Mouse (Mus musculus): ENCODE measurements around the gene Wipf3. TPM values are rescaled to one million over a fixed set of nuclear protein-coding genes. Genes with fewer than 3 reads are reported as not detected.

Wipf3 gene
- polyA plus RNA-seq, 1 experiment from 2014 or later = 4.4 TPM

DNA sequence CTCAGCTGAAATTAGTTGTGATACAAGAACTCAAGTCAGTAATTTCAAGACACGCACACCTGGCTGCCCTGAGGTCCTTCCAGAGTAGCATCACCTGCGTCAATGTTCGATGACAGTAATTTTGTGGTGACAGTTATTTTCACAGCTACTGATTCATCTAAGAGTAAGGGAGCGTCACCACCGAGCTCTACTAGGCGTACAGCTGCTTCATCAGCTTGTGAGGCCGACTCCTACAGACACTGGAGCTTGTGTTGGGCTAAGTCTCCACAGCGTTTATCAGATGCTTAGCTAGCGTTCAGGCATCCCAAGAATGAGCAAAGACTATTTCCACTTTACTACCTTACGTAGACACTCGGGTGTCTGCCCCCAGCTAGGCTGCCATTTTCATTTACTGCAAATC is 76.9 kb downstream of the Wipf3 start:
- Histone ChIP-seq H3K9me3 (no peaks in the 10 kb centered on the region), H3K27me3 (replicated peaks) (no peaks in the 10 kb centered on the region), H3K4me1 (peaks cover 41% of the 10 kb centered on the region), H3K9ac (no peak overlapping the region), H3K4me3 (no peak overlapping the region), H3K27ac (replicated peaks) (no peak overlapping the region), H3K4me2 (no peak overlapping the region), H3K36me3 (peaks cover 4% of the 10 kb centered on the region)
- WGBS = 53% methylated on average over 11 of the region's 11 CpGs
- no peak for ATAC-seq (ENCODE audit: extremely low read depth, insufficient number of reproducible peaks, low FRiP score, low TSS enrichment)

GRCm38 (mm10) chr6:54507002-54507401 is 77.6 kb downstream of the Wipf3 start:
- no peak overlapping the region for H3K4me3 ChIP-seq
- no peak overlapping the region for H3K27ac ChIP-seq (replicated peaks)
- WGBS = 30% methylated on average over 8 of the region's 8 CpGs
- H3K4me2 ChIP-seq = no peak overlapping the region
- H3K9ac ChIP-seq = no peak overlapping the region
- no peaks in the 10 kb centered on the region; the same call in 1 of the 2 replicates for H3K36me3 ChIP-seq
- ATAC-seq (ENCODE audit: extremely low read depth, insufficient number of reproducible peaks, low FRiP score, low TSS enrichment) = no peak
- H3K4me1 ChIP-seq = peaks cover 41% of the 10 kb centered on the region
- H3K9me3 ChIP-seq = no peaks in the 10 kb centered on the region
- H3K27me3 ChIP-seq (replicated peaks) = no peaks in the 10 kb centered on the region

DNA sequence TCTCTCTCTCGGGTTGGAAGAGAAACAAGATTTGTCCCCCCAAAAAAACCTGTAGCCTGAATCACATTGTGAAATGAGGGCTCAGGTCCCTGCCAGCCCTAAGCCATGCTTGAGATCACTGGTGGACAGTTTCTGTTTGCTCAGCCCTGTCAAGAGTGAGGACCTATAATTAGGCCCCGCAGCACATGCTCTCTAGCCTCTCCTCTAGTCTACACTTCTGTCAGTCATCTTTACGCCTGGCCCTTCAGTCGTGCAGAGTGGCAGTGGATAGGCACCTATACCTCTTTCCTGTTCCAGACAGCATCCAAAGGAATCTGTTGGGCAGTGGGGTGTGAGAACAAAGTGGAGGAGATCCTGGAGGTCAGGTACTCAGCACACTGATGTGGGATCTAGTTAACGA is 78.4 kb downstream of the Wipf3 start:
- no peak for ATAC-seq (ENCODE audit: extremely low read depth, insufficient number of reproducible peaks, low FRiP score, low TSS enrichment)
- Histone ChIP-seq H3K4me1 (peaks cover 35% of the 10 kb centered on the region), H3K27ac (replicated peaks) (peak overlapping the region; percentile 40), H3K4me2 (no peak overlapping the region), H3K27me3 (replicated peaks) (no peaks in the 10 kb centered on the region), H3K9ac (no peak overlapping the region), H3K9me3 (no peaks in the 10 kb centered on the region), H3K4me3 (no peak overlapping the region), H3K36me3 (no peaks in the 10 kb centered on the region)
- 29% methylated on average over 5 of the region's 5 CpGs for WGBS

GRCm38 (mm10) chr6:54508256-54508793 is 78.9 kb downstream of the Wipf3 start:
- Histone ChIP-seq H3K4me1 (peaks cover 30% of the 10 kb centered on the region), H3K9ac (peak overlapping the region; percentile 33; the same call in 1 of the 2 replicates), H3K27me3 (replicated peaks) (no peaks in the 10 kb centered on the region), H3K27ac (replicated peaks) (peak overlapping the region; percentile 40), H3K4me2 (no peak overlapping the region), H3K9me3 (no peaks in the 10 kb centered on the region), H3K4me3 (no peak overlapping the region), H3K36me3 (no peaks in the 10 kb centered on the region)
- 51% methylated on average over 6 of the region's 6 CpGs for WGBS
- no peak for ATAC-seq (ENCODE audit: extremely low read depth, insufficient number of reproducible peaks, low FRiP score, low TSS enrichment)

GRCm38 (mm10) chr6:54509264-54509663 is 79.9 kb downstream of the Wipf3 start:
- no peak overlapping the region for H3K27ac ChIP-seq (replicated peaks)
- H3K4me2 ChIP-seq = no peak overlapping the region
- no peaks in the 10 kb centered on the region for H3K36me3 ChIP-seq
- 87% methylated on average over 13 of the region's 13 CpGs for WGBS
- H3K4me3 ChIP-seq = no peak overlapping the region
- no peak overlapping the region for H3K9ac ChIP-seq
- peaks cover 29% of the 10 kb centered on the region for H3K4me1 ChIP-seq
- H3K9me3 ChIP-seq = no peaks in the 10 kb centered on the region
- no peak; the same call in 1 of the 2 replicates for ATAC-seq (ENCODE audit: extremely low read depth, insufficient number of reproducible peaks, low FRiP score, low TSS enrichment)
- H3K27me3 ChIP-seq (replicated peaks) = no peaks in the 10 kb centered on the region

DNA sequence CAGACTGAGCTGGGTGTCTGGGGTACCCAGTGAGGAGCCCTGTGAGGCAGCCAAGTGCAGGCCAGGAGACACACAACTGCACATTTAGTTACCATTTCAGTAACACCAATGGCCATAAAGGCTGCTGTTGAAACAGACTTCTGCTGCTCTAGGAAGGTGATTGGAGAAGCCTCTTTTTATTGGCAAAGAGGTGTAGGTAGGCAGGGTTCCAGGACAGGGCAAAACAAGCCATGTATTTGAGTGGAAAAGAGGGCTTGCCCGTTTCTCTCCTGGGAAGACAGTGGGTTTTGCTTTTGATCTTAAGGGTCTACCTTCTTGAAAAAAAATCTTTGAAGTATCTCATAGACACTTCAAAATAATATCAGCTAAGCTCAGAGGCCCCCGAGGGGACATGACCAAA is 82.9 kb downstream of the Wipf3 start:
- Histone ChIP-seq H3K36me3 (no peaks in the 10 kb centered on the region), H3K27ac (replicated peaks) (no peak overlapping the region)

GRCm38 (mm10) chr6:54516512-54517134 is 87.2 kb downstream of the Wipf3 start:
- H3K4me3 ChIP-seq = no peak overlapping the region
- no peaks in the 10 kb centered on the region for H3K36me3 ChIP-seq
- H3K27me3 ChIP-seq (replicated peaks) = peaks cover 5% of the 10 kb centered on the region; the same call in 1 of the 2 replicates
- no peak overlapping the region for H3K27ac ChIP-seq (replicated peaks)
- no peak for ATAC-seq (ENCODE audit: extremely low read depth, insufficient number of reproducible peaks, low FRiP score, low TSS enrichment)
- H3K4me1 ChIP-seq = no peaks in the 10 kb centered on the region
- no peak overlapping the region for H3K9ac ChIP-seq
- no peak overlapping the region for H3K4me2 ChIP-seq
- H3K9me3 ChIP-seq = no peaks in the 10 kb centered on the region
- 76% methylated on average over 2 of the region's 2 CpGs for WGBS

More for the DNA sequence above, 82.9 kb downstream of the Wipf3 start:
- peaks cover 17% of the 10 kb centered on the region for H3K4me1 ChIP-seq
- H3K27me3 ChIP-seq (replicated peaks) = peaks cover 5% of the 10 kb centered on the region; the same call in 1 of the 2 replicates
- WGBS = 53% methylated on average over 2 of the region's 2 CpGs
- H3K4me2 ChIP-seq = no peak overlapping the region
- no peak for ATAC-seq (ENCODE audit: extremely low read depth, insufficient number of reproducible peaks, low FRiP score, low TSS enrichment)
- H3K9me3 ChIP-seq = no peaks in the 10 kb centered on the region
- no peak overlapping the region for H3K9ac ChIP-seq
- no peak overlapping the region for H3K4me3 ChIP-seq

DNA sequence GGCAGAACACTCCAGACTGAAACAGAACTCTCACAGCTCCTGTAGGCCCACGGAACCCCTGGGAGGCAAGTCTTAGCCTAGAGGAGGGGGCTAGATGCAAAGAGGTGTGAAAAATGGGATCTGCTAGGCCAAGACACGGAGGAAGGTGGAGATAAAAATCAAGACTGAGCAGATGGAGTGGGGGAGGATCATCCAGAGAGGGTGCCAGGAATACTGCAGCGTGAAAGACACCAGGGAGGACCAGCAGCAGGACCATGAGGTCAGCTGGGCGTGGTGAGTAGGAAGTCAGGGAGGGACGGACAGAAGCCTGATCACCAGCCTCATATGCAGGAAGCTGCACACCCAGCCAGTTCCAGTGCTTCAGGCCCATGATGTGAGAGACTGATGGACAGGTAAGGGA is 89.4 kb downstream of the Wipf3 start:
- H3K9me3 ChIP-seq = no peaks in the 10 kb centered on the region
- H3K36me3 ChIP-seq = 0 out of 2 replicates have a peak, but pooled peaks cover 6% of the 10 kb centered on the region
- no peak for ATAC-seq (ENCODE audit: extremely low read depth, insufficient number of reproducible peaks, low FRiP score, low TSS enrichment)
- no peak overlapping the region for H3K9ac ChIP-seq
- 55% methylated on average over 5 of the region's 5 CpGs for WGBS
- no peak overlapping the region for H3K4me3 ChIP-seq
- peaks cover 5% of the 10 kb centered on the region; the same call in 1 of the 2 replicates for H3K27me3 ChIP-seq (replicated peaks)
- H3K27ac ChIP-seq (replicated peaks) = no peak overlapping the region
- H3K4me2 ChIP-seq = no peak overlapping the region
- H3K4me1 ChIP-seq = no peaks in the 10 kb centered on the region

DNA sequence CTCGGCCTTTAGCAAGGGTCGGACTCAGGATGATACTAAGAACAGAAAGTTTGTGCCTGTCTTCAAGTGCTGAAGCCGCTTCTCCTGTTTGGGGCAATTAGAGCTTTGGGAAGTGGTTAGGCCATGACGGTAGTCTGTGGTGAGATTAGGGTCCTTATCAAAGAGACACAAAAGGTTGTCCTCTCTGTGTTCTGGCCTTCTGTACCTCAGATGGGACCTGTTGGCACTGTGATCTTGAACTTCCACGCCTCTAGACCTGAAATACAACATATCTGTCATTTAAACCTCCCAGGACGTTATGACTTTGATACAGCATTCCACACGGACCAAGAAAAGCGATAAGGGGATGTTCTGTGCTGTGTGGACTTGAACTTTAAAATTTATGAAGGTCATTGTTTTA is 99.3 kb downstream of the Wipf3 start:
- no peaks in the 10 kb centered on the region for H3K9me3 ChIP-seq
- H3K4me1 ChIP-seq = peaks cover 25% of the 10 kb centered on the region
- H3K27me3 ChIP-seq (replicated peaks) = no peaks in the 10 kb centered on the region
- no peaks in the 10 kb centered on the region for H3K36me3 ChIP-seq
- WGBS = 65% methylated on average over 8 of the region's 8 CpGs
- H3K9ac ChIP-seq = no peak overlapping the region
- H3K27ac ChIP-seq (replicated peaks) = no peak overlapping the region
- no peak for ATAC-seq (ENCODE audit: extremely low read depth, insufficient number of reproducible peaks, low FRiP score, low TSS enrichment)
- H3K4me2 ChIP-seq = no peak overlapping the region
- H3K4me3 ChIP-seq = no peak overlapping the region

DNA sequence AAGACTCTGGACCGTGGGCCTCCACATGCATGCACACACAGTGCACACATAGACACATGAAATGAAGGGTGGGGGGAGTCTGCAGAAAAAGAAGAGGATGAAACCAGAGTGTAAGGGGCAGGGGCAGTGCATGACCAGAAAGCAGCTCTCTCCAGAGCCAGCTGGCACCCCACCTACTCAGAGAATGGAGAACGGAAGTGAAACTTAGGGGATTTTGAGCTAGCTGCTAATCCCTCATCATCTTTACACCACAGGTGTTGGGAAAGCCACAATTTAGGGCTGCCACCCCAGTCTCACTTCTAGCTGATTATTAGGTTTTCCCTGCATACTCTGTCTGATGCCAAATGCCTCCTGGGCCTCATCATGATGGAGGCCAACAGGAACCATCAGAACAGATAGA is 100.8 kb downstream of the Wipf3 start:
- no peaks in the 10 kb centered on the region for H3K9me3 ChIP-seq
- no peak for ATAC-seq (ENCODE audit: extremely low read depth, insufficient number of reproducible peaks, low FRiP score, low TSS enrichment)
- H3K4me1 ChIP-seq = peaks cover 25% of the 10 kb centered on the region
- no peaks in the 10 kb centered on the region for H3K36me3 ChIP-seq
- no peaks in the 10 kb centered on the region for H3K27me3 ChIP-seq (replicated peaks)
- H3K4me3 ChIP-seq = no peak overlapping the region
- H3K4me2 ChIP-seq = no peak overlapping the region
- H3K9ac ChIP-seq = no peak overlapping the region
- WGBS = 73% methylated on average over 2 of the region's 2 CpGs
- H3K27ac ChIP-seq (replicated peaks) = no peak overlapping the region

- Histone ChIP-seq H3K27ac (replicated peaks) (0 out of 2 replicates have a peak overlapping the region, but pooled peaks have one; percentile 49), H3K9me3 (no peaks in the 10 kb centered on the region), H3K4me1 (peaks cover 31% of the 10 kb centered on the region), H3K9ac (no peak overlapping the region), H3K4me3 (no peak overlapping the region), H3K27me3 (replicated peaks) (no peaks in the 10 kb centered on the region), H3K4me2 (peak overlapping the region; percentile 18), H3K36me3 (no peaks in the 10 kb centered on the region)
- no peak for ATAC-seq (ENCODE audit: extremely low read depth, insufficient number of reproducible peaks, low FRiP score, low TSS enrichment)
- 28% methylated on average over 8 of the region's 8 CpGs for WGBS
Measured at GRCm38 (mm10) chr6:54531048-54531481, 101.7 kb downstream of the Wipf3 start.

GRCm38 (mm10) chr6:54535485-54535884 is 106.1 kb downstream of the Wipf3 start:
- 68% methylated on average over 4 of the region's 4 CpGs for WGBS
- no peak overlapping the region for H3K27ac ChIP-seq (replicated peaks)

More at GRCm38 (mm10) chr6:54535485-54535884, 106.1 kb downstream of the Wipf3 start:
- no peaks in the 10 kb centered on the region for H3K9me3 ChIP-seq
- H3K4me2 ChIP-seq = no peak overlapping the region
- H3K4me1 ChIP-seq = peaks cover 36% of the 10 kb centered on the region
- H3K27me3 ChIP-seq (replicated peaks) = no peaks in the 10 kb centered on the region
- H3K9ac ChIP-seq = no peak overlapping the region
- H3K36me3 ChIP-seq = no peaks in the 10 kb centered on the region
- no peak overlapping the region for H3K4me3 ChIP-seq
- no peak for ATAC-seq (ENCODE audit: extremely low read depth, insufficient number of reproducible peaks, low FRiP score, low TSS enrichment)

Measured in heart, embryonic 13.5 days (tissue).